Mouse (Mus musculus): ENCODE measurements around the gene Nhp2. TPM values are rescaled to one million over a fixed set of nuclear protein-coding genes. Genes with fewer than 3 reads are reported as not detected.
"Not testable (repeated sequence)": the region's sequence is repeated elsewhere in the genome, so short reads cannot be mapped to it uniquely, and the experiment has no call there.

Gene Nhp2
- polyA plus RNA-seq, 1 experiment = 66.5 TPM

DNA sequence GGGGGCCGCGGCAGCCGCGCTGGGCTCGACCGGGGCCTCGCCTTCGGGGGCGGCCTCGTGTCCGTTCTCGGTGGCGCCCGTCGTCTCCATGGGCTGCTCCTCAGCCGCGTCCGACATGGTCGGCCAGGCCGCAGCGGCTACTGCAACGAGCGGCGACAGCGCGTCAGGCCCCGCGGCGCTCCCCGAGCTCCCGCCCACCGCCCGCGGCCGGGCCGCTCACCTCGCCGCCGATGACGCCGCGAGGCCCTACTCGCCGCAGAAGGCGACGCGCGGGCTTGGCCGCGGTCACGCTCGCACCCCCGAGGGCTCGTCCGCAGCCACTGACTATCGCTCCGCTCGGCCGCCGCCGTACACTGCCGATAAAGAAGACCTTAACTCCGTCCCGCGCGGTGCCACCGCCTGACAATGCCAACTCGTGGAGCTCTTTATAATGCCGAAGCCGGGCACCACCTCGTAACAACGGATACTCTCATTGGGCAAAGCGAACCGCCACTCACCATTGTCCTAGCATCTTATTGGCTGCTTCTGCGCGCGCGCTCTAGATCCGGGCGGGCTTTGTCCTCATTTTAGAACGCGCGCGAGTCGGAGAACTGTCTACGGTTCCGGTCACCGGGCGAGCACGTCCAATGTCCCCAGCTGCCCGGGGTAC, 13.0 kb upstream of the Nhp2 start, which contains the start of gene Hnrnpab:
TSS of gene Hnrnpab (minus strand) at position 401 of the 649 bp plus-strand sequence.
- peak; percentile 62 for DNase-seq (ENCODE audit: low read depth)

- DNase-seq (ENCODE audit: low read depth) = no peak
Observed at GRCm38 (mm10) chr11:51607096-51607738, 12.3 kb upstream of the Nhp2 start.

DNA sequence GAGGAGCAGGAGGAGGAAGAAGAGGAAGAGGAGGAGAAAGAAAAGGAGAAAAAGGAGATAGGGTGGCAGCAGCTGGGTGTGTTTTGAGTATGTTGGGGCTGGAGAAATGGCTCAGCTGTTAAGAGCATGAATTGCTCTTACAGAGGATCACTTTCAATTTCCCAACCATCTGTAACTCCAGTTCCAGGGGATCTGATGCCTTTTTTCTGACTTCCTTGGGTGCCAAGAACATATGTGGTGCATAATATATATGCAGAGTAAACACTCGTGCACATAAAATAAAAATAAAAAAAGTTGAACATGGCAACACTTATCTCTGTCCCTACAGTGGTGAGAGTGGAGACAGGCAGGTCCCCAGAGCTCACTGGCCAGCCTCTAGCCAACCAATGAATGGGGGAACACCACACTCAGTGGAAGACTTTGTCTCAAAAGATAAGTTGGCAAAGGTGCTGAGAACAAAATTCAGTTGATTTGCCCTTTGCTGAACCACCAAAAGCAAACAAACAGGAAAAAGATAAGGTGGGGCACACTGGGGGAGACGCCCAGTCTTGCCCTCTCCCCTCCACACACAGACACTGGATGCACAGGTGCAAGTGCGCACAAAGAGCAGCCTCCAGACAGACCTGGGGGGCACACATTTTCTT, 10.1 kb upstream of the Nhp2 start:
- no peak for DNase-seq (ENCODE audit: low read depth)

- DNase-seq (ENCODE audit: low read depth) = not testable (repeated sequence)
Observed at GRCm38 (mm10) chr11:51609940-51610339, 9.6 kb upstream of the Nhp2 start.

- no peak for DNase-seq (ENCODE audit: low read depth)
Observed at GRCm38 (mm10) chr11:51614256-51614655, 5.3 kb upstream of the Nhp2 start.

DNA sequence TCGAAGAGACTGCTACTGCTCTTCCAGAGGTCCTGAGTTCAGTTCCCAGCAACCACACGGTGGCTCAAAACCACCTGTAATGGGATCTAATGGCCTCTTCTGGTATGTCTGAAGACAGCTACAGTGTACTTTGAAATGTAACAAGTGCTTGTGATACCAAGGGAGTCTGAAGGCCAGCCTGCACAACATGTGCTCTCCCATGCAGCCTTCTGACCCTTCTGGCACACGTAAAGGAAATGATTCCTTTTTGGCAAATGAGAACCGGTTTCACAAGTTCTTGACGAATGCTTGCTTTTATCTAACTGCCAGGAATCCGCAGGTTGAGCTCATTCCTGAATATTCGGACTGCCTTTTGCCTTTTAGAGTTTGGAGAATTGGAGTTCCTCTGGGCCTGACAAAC, 4.4 kb upstream of the Nhp2 start:
- peak; percentile 58 for DNase-seq (ENCODE audit: low read depth)

GRCm38 (mm10) chr11:51615601-51616000, 3.9 kb upstream of the Nhp2 start:
- no peak for DNase-seq (ENCODE audit: low read depth)

GRCm38 (mm10) chr11:51616113-51616512, 3.4 kb upstream of the Nhp2 start:
- DNase-seq (ENCODE audit: low read depth) = not testable (repeated sequence)

- no peak for DNase-seq (ENCODE audit: low read depth)
Observed at GRCm38 (mm10) chr11:51617693-51618092, 1.8 kb upstream of the Nhp2 start.

- DNase-seq (ENCODE audit: low read depth) = no peak
Observed at GRCm38 (mm10) chr11:51618894-51619408, 584 bp upstream of the Nhp2 start.

- DNase-seq (ENCODE audit: low read depth) = no peak
Observed at GRCm38 (mm10) chr11:51620084-51620483, 549 bp downstream of the Nhp2 start.

DNA sequence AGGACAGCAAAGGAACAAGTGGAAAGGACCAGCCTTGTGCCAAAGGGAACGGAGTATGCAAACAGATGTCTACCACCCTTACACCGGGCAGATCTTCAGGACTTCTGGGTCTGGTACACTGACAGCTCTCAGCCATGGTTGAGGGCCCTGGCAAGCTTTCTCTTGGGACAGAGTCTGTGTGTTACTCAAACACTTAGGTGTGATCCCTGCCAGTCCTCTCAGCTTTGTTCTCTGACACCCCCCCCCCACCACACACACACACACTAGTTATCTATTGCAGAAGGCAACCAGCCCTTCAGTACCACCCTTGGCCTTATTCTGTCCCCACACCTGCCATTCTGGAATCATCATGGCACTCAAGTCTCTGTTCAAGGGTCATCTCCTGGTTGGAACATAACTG, 2.2 kb downstream of the Nhp2 start:
- no peak for DNase-seq (ENCODE audit: low read depth)

DNA sequence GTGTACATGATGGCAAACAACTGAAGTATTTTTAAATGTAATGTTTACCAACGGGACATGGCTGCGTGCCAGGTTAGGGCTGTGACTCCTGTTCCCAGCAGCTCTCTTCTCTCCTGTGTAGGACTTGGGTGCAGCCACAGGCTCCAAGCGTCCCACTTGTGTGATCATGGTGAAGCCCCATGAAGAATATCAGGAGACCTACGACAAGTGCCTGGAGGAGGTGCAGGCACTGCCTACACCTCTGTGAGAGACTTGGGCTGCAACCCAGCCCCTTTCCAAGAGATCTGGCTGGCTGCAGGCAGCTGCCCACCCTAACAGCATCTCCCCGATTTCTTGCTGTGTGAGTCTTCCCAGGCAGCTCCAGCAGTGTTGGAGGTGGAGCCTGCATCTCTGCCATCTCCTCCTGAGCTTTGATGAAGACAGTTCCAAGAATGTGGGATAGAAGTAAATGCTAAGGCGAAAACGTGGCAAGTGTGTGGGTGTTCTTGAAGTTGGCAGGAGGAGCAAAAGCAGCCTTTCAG, 3.5 kb downstream of the Nhp2 start:
- DNase-seq (ENCODE audit: low read depth) = no peak

- DNase-seq (ENCODE audit: low read depth) = no peak
Observed at GRCm38 (mm10) chr11:51625187-51625820, 5.8 kb downstream of the Nhp2 start.

DNA sequence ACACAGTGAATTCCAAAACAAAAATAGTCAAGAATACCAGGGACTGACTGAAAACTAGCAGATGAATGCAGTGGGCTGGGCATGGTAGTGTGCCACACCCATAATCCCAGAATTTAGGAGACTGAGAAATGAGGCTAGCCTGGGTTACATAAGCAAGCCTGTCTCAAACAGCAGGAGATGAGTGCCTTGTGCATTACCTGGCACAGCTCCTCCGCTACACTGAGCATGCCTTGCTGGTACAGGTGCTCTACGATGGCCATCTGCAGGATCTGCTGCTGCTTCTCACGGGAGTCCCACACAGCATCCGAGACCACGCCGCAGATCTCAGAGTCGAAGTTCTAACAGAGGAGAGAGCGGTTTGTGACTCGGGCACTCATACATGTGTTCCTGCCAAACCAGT, 7.9 kb downstream of the Nhp2 start:
- no peak for DNase-seq (ENCODE audit: low read depth)

DNA sequence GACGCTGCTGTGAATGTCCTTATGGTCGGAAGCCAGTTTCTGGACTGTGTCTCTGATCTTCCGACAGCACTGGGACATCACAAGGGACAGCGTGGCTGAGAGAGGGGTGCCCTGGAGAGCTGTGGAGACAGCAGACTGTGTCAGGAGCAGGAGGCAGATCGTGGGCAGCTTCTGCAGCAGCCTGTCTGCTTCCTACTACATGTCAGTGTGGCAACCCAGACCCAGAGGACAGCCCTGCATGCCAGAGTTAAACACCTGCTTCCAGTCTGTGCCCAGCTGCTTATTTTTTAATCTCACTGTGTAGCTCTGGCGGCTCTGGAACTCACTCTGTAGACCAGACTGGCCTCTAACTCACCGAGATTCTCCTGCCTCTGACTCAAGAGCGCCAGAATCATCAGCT, 8.4 kb downstream of the Nhp2 start:
- DNase-seq (ENCODE audit: low read depth) = no peak

DNA sequence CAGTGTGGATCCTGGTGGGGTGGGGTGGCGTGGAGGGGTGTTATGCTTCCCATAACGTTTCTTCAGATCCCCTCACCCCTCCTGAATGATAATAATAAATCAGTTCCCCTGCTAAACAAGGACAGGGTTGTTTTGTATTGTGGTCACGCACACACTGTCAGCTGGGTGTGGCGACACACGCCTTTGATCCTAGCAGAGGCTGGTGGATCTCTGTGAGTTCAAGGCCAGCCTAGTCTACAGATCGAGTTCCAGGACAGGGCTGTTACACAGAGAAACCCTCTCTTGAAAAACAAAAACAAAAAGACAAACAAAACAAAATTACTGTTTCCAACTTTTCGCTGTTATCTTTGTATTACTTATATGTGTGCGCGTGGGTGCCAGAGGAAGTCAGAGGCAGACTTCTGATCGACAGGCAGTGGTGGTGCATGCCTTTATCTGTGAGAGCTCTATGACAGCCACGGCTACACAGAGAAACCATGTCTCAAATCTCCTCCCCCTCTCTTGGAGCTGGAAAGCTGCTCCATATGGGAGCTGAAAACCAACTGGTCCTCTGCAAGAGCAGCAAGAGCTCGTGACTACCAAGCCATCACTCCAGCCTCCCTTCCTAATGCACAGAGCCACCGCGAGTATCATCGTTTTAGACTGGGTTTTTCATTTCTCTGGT, 10.2 kb downstream of the Nhp2 start:
- DNase-seq (ENCODE audit: low read depth) = no peak

GRCm38 (mm10) chr11:51632130-51632753, 12.7 kb downstream of the Nhp2 start:
- DNase-seq (ENCODE audit: low read depth) = no peak

GRCm38 (mm10) chr11:51633200-51633599, 13.7 kb downstream of the Nhp2 start:
- DNase-seq (ENCODE audit: low read depth) = not testable (repeated sequence)

- DNase-seq (ENCODE audit: low read depth) = no peak
Observed at GRCm38 (mm10) chr11:51633721-51634120, 14.2 kb downstream of the Nhp2 start.

DNA sequence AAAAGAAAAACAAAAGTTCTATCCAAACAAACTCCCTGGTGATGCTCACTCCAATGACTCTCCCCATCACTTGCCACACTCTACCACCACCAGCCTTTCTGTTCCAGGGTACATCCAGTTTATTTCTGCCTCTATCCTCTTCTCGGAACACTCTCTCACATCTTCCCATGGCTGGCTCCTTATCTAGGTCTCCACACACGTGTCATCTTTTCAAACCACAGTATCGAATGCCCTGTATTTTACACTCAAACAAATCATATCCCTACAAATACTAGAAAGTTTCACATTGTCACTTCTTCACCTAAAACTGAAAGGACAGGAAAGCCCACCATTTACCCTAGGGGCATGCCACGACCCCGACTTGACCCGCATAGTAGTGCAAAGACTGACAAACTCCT, 15.6 kb downstream of the Nhp2 start:
- no peak for DNase-seq (ENCODE audit: low read depth)
